Mouse (Mus musculus): ENCODE measurements around the gene Spaca3. TPM values are rescaled to one million over a fixed set of nuclear protein-coding genes. Genes with fewer than 3 reads are reported as not detected.

Gene Spaca3
- not detected for total RNA-seq (2021)
- long read RNA-seq, experiment 1, result 0 reads
- long read RNA-seq, experiment 2, result 0 reads

DNA sequence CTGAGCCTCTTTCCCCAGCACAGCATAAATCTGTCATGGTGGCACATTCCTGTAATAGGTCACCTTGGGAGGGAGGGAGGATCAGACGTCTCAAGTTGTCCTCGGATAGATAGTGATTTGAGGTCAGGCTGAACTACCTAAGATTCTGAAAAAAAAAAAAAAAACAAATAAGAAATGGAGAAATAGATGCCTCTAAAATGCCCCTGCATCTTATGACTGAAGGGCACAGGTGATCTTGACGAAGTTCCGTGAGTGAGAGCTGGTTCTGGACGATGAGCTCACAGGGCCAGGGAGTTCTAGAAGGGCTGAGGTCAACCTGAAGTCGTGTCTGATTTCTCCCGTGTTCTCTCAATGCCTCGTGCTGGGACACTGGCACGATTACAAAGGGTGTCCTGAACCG is at the start of gene Spaca3:
Spaca3 (plus strand) TSS at position 301 of the 400 bp plus-strand sequence.
- no peak for DNase-seq

DNA sequence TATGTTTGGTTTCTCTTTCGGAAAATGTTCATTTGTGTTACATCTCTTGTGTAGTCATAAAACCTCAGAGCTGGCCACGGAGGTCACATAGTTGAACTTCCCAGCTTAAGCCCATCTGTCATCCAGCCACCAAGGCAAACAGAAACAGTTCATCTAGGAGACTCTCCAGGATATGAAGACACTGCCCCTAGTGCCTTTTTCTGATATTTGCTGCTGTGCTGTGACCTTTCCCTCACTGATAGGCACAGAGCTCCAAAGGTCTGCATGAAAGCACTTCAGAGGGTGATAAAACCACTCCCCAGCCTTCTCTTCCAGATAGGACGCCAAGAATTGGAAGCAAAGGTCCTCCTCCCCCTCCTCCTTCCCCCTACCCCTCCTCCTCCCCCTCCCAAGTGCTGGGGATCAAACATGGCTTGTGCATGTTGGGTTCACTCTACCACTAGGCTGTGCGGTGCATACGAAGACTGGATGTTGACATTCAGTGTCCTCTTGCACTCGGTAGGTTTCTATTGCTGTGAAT is 49.6 kb upstream of the Spaca3 start:
- DNase-seq, result peak; percentile 43

DNA sequence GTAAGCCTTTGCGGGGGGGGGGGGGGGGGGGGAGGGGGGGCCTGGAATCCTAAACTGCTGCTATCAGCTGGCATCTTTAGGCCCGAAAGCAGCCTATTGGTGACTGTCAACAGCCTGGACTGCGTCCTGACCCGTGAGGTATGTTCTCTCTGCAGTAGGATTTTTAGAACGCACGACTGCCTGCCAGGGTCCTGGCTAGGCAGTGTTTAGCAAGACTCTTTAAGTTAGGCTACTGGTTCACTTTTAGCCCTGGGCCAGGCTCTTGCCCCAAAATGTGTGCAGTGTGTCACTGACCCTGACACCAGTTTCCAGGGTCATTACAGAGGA is 48.5 kb upstream of the Spaca3 start:
- DNase-seq, result no peak

DNA sequence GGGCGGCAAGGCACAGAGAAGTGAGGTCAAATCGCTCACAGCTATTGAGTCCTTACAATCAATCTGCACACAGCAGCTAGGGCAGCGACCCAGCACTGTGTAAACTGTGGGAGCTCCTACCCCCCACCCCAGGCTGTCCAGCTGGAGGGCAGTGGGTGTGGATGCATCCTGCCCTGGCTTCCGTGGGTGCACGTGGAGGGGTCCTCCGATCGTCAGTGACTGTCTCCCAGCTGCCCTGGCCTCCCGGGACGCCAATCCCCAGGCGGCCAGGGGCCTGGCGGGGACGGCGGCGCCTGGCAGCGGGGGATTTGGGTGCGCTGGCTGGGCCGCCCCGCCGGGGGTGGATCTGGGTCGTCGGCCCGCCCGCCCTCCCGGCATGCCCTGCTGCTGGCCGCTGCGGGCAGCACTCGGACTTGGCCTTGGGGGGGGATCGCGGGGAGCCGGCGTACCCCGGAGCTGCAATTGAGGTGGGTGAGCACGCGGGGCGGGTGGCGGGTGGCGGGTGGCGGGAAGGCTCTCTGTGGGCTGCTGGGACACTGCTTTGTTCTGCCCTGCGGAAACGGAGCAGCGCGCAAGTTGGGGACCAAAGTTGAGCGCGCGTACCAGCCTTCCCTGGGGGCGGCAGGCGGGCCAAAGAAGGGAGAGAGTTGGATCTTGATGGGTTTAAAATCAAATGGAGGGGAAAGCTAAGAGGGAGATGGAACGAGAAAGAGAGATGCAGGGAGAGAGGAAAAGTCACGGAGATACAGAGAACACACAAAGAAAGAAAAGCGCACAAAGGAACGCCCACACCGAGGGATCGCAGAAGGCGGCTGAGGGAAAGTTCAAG is 48.0 kb upstream of the Spaca3 start, which contains the start of gene Tmem98:
Tmem98 (plus strand) TSS at position 183 of the 829 bp plus-strand sequence.
- DNase-seq, result peak; percentile 78

DNA sequence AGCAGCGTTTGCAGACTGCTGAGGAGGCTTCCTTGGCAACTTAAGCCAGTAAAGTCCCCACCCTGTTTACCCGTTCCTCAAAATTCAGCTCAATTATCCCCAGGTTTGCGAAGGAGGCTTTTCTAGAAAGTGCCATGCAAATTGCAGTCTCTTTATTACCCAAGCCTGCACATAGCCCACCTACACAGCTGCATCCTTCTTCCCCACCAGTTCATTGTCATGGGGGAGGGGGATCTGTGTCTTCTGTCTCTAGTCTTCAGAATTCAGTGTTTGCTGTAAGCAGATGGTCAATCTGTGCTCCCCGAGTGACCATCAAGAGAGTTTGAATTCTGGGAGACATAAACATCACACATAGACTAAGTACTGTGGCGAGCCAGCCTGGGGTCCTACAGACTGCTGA is 47.0 kb upstream of the Spaca3 start:
- no peak for DNase-seq

- no peak for DNase-seq
Observed at GRCm38 (mm10) chr11:80815354-80815753, 42.8 kb upstream of the Spaca3 start.

DNA sequence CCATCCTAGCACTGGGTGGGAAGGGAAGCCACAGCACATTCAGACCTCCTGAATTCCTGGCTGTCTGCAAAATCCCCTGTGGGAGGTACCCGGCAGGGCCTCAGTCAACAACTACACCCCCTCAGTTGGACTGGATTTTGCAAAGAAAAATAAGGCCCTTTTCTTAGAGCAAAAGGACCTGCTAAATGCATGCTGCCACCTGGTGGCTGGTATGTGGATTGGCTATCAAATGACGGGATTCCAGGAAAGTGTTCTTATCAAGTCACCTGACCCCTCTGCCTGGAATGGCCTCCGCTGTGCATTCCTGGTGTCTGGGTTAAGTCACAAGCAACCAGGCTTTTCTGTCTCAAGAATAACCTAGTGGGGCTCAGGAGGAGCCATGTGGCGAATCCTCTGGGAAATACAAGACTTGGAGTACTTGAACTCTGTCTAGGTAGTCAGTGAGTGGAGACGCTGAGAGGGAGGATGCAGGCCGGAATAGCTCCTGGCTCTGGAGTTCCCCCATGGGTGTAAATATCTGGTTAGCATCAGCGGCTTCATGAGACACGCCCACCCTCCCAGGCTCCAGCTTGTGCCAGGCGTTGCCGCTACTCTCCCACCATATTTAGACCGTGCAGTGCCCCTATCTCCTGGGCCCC is 40.0 kb upstream of the Spaca3 start:
- peak; percentile 81 for DNase-seq

DNA sequence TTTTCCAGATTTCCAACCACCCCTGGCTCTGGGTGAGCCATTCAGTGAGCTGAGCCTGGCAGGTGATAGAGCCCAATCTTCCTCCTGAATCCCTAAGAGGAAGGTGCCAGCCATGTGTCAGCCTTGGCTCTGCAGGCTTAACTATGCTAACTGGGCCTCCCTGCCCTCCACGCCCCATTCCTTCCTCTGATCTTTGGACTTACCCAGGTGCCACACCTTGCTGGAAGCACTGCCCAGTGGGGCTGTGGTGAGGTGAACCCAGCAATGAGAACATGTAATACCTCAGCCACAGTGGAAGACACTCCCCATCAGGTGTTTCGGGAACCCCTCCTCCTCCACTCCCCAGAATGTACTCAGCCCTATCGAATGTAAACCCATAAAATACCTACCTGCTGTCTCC is 38.1 kb upstream of the Spaca3 start:
- DNase-seq, result no peak

GRCm38 (mm10) chr11:80821296-80821695 is 36.9 kb upstream of the Spaca3 start:
- DNase-seq, result peak; percentile 37

GRCm38 (mm10) chr11:80821794-80822193 is 36.4 kb upstream of the Spaca3 start:
- no peak for DNase-seq

DNA sequence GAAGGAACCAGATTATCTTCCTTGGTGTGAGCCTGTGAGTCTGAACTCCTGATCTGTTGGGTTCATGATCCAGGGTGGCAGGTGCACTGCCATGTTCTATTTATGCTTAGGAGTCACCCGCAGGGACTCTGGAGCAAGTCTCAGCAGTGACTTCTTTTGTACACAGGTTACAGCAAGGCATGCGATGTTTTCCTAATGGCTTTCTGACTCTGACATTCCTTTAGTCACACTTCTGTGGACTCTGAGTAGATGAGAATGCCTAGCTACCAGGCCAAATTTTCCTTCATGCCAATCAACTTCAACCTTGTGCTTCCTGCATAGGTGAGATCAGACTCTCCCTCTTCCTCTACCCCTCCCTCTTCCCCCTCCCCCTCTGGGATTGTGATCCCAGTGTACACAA is 22.8 kb upstream of the Spaca3 start:
- no peak for DNase-seq

DNA sequence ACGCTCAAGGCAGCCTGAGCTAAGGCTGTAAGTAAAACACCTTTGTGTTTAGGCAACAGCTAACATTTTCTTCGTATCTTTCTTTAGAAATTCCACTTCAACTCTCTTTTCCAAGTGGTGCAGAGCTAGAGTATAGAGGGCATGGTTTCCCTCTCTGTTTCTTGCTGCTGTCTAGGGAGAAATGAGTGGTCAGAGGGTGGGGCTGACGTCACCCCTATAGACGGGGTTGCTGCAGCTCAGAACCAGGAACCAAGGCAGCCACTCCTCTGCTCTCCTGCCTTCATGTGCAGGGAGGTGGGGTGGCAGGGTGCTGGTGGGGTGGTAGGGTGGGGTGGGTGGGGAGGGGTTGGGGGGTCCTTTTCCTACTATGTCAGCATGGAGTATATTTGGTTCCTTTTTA is 22.3 kb upstream of the Spaca3 start:
- no peak for DNase-seq

DNA sequence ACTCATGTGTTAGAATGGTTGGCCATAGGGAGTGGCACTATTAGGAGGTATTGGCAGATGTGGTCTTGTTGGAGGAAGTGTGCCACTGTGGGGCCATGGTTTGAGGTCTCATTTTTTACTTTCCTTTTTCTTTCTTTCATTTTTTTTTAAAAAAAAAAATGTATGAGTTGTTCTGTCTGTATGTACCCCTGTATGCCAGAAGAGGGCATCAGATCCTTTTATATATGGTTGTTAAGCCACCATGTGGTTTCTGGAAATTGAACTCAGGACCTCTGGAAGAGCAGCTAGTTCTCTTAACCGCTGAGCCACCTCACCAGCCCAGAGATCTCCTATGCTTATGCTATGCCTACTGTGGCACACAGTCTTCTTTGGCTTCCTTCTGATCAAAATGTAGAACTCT is 19.4 kb upstream of the Spaca3 start:
- DNase-seq, result no peak

DNA sequence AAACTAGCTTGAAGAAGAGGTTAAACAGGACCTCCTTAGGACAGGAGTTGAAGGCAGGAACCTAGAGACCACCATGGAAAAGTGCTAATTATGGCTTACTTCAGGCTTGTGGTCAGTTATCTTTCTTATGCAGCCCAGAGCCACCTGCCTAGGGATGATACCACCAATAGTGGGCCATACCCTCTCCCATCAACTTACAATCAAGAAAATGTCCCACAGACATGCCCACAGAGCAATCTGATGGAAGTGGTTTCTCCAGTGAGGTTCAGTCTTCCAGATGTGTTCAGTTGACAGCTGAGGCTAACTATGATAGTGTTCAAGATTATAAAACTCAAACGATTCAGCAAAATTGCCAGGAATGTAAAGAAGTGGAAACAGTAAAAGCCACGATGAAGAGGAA is 14.7 kb upstream of the Spaca3 start:
- no peak for DNase-seq

DNA sequence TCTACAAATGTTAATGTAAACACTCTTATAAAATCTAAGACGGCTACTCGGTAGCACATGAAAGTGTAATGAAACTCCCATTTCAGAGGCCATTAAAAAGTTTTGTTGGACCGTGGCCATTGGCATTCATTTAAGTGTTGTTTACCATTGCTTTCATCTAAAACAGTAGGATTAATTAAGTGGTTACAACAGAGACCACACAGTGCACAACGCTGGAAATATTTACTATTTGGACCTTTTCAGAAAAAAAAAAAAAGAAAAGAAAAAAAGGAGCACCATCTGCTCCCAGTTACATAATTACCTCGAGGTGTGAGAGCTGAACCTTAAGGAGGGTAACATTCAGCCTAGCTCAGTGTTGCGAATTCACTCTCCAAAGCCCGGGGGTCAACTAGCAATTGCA is 12.7 kb upstream of the Spaca3 start:
- no peak for DNase-seq

- DNase-seq, result no peak
Observed at GRCm38 (mm10) chr11:80846115-80846514, 12.1 kb upstream of the Spaca3 start.

DNA sequence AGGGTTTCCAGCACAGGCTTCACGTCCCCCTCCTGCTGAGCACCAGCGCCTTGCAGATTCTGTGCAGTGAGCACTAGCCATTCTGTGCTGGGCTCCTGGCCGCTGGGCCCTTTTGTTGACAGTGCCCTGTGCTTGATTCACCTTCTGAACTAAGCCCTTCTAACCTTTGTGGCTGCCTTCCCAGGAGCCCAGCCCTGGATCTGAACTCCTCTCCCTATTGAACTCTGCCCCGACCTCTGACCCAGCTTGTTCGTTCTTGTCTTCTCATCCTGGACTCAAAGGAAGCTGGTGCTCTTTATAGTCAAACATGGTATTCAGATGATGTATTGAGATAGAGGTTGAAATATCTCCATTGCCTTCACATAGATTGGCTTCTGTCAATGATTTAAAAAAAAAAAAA is 10.0 kb upstream of the Spaca3 start:
- no peak for DNase-seq

GRCm38 (mm10) chr11:80851859-80852258 is 6.3 kb upstream of the Spaca3 start:
- peak; percentile 25 for DNase-seq

DNA sequence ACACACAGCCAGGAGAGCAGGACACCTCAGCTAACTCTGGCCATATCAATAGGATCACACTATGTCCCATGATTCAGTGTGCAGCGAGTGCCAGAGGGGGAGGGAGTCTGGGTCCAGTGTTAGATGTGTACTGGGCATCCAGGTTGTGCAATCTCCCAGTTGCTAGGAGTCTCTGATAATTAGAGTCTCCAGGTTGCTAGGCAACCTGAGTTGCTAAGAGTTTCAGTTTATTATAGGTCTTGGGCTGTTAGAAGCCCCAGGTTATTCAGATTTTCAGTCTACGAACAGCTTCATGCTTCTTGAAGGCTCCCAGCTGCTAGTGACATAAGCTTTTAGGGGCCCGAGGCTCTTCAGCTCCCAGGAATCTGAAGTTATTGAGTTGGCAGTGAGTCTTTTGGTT is 5.2 kb upstream of the Spaca3 start:
- DNase-seq, result no peak

DNA sequence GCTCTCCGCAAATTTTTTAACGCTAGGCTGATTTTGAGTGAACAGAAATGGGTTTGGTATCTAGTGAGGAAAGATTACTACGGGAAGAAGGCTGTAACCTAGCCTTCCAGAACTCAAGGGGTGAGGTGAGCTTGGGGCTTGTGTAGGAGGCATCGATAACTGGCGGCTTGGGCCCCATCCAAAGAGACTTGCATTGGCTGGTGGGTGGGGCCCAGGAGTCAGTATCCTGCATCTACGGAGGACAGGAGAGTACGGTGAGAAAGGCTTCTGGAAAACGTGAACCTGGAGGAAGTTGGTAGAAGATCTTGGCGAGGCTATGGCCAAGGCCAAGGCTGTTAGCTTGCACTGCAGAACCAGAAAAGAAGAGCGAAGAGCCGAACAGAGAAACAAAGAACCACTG is 3.7 kb upstream of the Spaca3 start:
- DNase-seq, result no peak

- DNase-seq, result no peak
Observed at GRCm38 (mm10) chr11:80854908-80855307, 3.3 kb upstream of the Spaca3 start.

DNA sequence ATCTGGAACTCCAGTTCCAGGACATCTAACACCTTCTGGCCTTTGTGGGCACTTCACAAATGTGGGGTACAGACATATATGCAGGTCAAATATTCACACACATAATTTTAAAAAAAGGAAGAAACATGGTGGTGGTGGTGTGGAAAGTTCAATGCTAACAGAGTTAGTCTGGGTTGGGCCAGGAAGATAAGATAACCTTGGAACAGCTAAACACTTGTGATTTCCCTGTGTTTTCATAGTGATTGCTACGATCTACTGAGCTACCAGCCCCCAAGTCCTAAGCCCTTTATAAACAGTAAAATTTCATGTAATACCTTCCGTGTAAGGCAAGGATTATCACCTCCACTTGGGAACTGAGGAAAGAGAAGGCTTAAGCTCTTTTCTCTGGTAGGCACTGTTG is 1.3 kb upstream of the Spaca3 start:
- DNase-seq, result no peak

GRCm38 (mm10) chr11:80862941-80863340 is 4.8 kb downstream of the Spaca3 start:
- no peak for DNase-seq

GRCm38 (mm10) chr11:80868039-80868438 is 9.9 kb downstream of the Spaca3 start:
- no peak for DNase-seq

All from adrenal gland, postnatal 10 days (tissue).